ENCODE assay signal across 18 mouse cellular contexts in the genomic region with DNA sequence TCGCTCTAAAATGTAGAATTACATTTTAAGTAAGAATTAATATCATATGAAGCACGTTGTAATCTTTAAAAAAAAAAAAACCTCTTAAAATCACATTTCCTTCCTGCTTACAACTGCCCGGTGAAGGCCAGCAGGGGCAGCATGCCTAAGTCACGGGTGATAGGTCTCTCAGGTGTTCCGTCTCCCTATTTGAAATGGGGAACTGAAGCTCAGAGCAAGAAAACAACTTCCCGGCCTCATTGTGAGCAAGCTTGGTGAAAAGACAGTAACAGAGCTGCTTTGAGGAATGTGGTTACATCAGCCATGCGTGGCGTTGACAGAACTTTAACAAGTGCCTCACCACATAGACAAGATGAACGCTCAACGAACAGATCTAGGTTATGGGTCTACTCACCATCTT. TPM values are rescaled to one million over a fixed set of nuclear protein-coding genes. Genes with fewer than 3 reads are reported as not detected.
DNase-seq lines count a peak whose midpoint lies in the region; ATAC-seq and TF ChIP-seq lines count a peak whose summit lies in the region.
"Had no signal": no experiment of that assay in that cellular context is flagged by ENCODE, and none has a peak within 500 bp of the region (broad histone marks: within the 10 kb centered on the region; RNA-seq: fewer than 3 reads in every experiment).

No protein-coding gene starts in this region.

- ATAC-seq in CD4-positive, CD25-positive, alpha-beta regulatory T cell, adult 4 months, result no peak
- ATAC-seq in stomach, postnatal 0 days (ENCODE audit: low FRiP score, low TSS enrichment), result no peak
- no peak for ATAC-seq in frontal cortex, adult (ENCODE audit: low TSS enrichment)
- ATAC-seq: intestine, embryonic 16.5 days had no signal

- no peaks in the 10 kb centered on the region for H3K27me3 ChIP-seq in stomach, postnatal 0 days (ENCODE audit: control insufficient read depth, insufficient read depth, low read length)
- H3K27me3 ChIP-seq in midbrain, embryonic 10.5 days (ENCODE audit: low read depth, poor library complexity, severe bottlenecking), result no peaks in the 10 kb centered on the region; the same call in 1 of the 2 replicates
- H3K27me3 ChIP-seq: embryonic facial prominence, embryonic 12.5 days; heart, embryonic 13.5 days; limb, embryonic 15.5 days had no signal

- H3K4me2 ChIP-seq in stomach, postnatal 0 days (replicated peaks; ENCODE audit: low read depth), result no peak overlapping the region
- H3K4me2 ChIP-seq: embryonic facial prominence, embryonic 12.5 days; heart, embryonic 13.5 days; limb, embryonic 15.5 days; lung, embryonic 14.5 days had no signal

- no peaks in the 10 kb centered on the region for H3K9me3 ChIP-seq in stomach, postnatal 0 days (ENCODE audit: control insufficient read depth, low read length)
- no peaks in the 10 kb centered on the region for H3K9me3 ChIP-seq in midbrain, embryonic 10.5 days (replicated peaks)
- H3K9me3 ChIP-seq: embryonic facial prominence, embryonic 12.5 days; hindbrain, embryonic 10.5 days; limb, embryonic 15.5 days had no signal

- no peak overlapping the region for H3K27ac ChIP-seq in stomach, postnatal 0 days (replicated peaks)
- no peak overlapping the region for H3K27ac ChIP-seq in midbrain, embryonic 10.5 days (replicated peaks)
- H3K27ac ChIP-seq: embryonic facial prominence, embryonic 12.5 days; heart, embryonic 13.5 days; hindbrain, embryonic 10.5 days; limb, embryonic 15.5 days had no signal

- TF ChIP-seq CTCF in stomach, postnatal 0 days (IDR thresholded peaks at IDR 0.05; ENCODE audit: low read depth), result 0 out of 2 replicates have a peak, but pooled peaks have one; percentile 12

- 85% methylated on average over 10 of the region's 10 CpGs for WGBS in stomach, postnatal 0 days
- WGBS in midbrain, embryonic 10.5 days, result 91% methylated on average over 10 of the region's 10 CpGs

- H3K9ac ChIP-seq in stomach, postnatal 0 days (ENCODE audit: low read length), result no peak overlapping the region
- H3K9ac ChIP-seq: embryonic facial prominence, embryonic 12.5 days; heart, embryonic 13.5 days; limb, embryonic 15.5 days; lung, embryonic 14.5 days had no signal

- peaks cover 9% of the 10 kb centered on the region for H3K4me1 ChIP-seq in stomach, postnatal 0 days (replicated peaks; ENCODE audit: control insufficient read depth, insufficient read depth)
- peaks cover 27% of the 10 kb centered on the region for H3K4me1 ChIP-seq in midbrain, embryonic 10.5 days

- H3K36me3 ChIP-seq in stomach, postnatal 0 days (ENCODE audit: control insufficient read depth, insufficient read depth, low read length), result no peaks in the 10 kb centered on the region
- no peaks in the 10 kb centered on the region for H3K36me3 ChIP-seq in midbrain, embryonic 10.5 days
- H3K36me3 ChIP-seq: embryonic facial prominence, embryonic 12.5 days; heart, embryonic 13.5 days; hindbrain, embryonic 10.5 days; limb, embryonic 15.5 days had no signal

- no peak for TF ChIP-seq EP300 in stomach, postnatal 0 days (optimal IDR thresholded peaks at IDR 0.05)

- no peak overlapping the region for H3K4me3 ChIP-seq in stomach, postnatal 0 days (ENCODE audit: low read depth, low read length)
- no peak overlapping the region for H3K4me3 ChIP-seq in midbrain, embryonic 10.5 days
- H3K4me3 ChIP-seq: embryonic facial prominence, embryonic 12.5 days; heart, embryonic 13.5 days; hindbrain, embryonic 10.5 days; limb, embryonic 15.5 days had no signal

- peak; percentile 27 for DNase-seq in CD4-positive, CD25-positive, alpha-beta regulatory T cell, adult 2 months (ENCODE audit: low read depth, low spot score)
- DNase-seq in thymus, postnatal 4 days, result peak; percentile 44
- DNase-seq in thymus, postnatal 36 days, result no peak
- peak; percentile 1 to 84 for DNase-seq in natural killer cell, adult 2 months (ENCODE audit: low spot score in 2 of 2)
- no peak for DNase-seq in stomach, postnatal 0 days (ENCODE audit: low spot score)
- no peak for DNase-seq in midbrain, embryonic 10.5 days (ENCODE audit: low spot score)
- DNase-seq: adrenal gland, postnatal 10 days; cerebellum, postnatal 36 days; gastrocnemius, postnatal 36 days; kidney, postnatal 14 days; lung, embryonic 14.5 days had no signal

RNA-seq across cellular contexts. Expression of a gene that starts 41.5 kb away (rescaled TPM):
- 10 to 100 TPM; 24.3 to 26.3 TPM for polyA plus RNA-seq in CD4-positive, CD25-positive, alpha-beta regulatory T cell, adult 4 months (2017; shearing (Covaris generic))
- polyA plus RNA-seq in stomach, postnatal 0 days (2015; fragmentation: Nextera tagmentation; extraction: Ambion mirVana), result 16.8 and 18.5 TPM in 2 replicates
- 7.2 and 8.5 TPM in 2 replicates for polyA plus RNA-seq in midbrain, embryonic 10.5 days (2016; fragmentation: Nextera tagmentation; extraction: Ambion mirVana)

Comparison
In these comparisons a context has a peak if more than half of its experiments do, and no peak if none do; other contexts are left out.
1. DNase-seq: peak in CD4-positive, CD25-positive, alpha-beta regulatory T cell, adult 2 months (single experiment), thymus, postnatal 4 days (single experiment) and natural killer cell, adult 2 months (2 of 2); none in thymus, postnatal 36 days (0 of 2), stomach, postnatal 0 days (single experiment) and midbrain, embryonic 10.5 days (single experiment).